Mouse (Mus musculus): ENCODE measurements around the gene Zfp787.
"Not testable (repeated sequence)": the region's sequence is repeated elsewhere in the genome, so short reads cannot be mapped to it uniquely, and the experiment has no call there.

Gene Zfp787

GRCm38 (mm10) chr7:6121128-6121527 is 34.7 kb downstream of the Zfp787 start:
- DNase-seq (ENCODE audit: low read depth, low spot score) = not testable (repeated sequence)

- not testable (repeated sequence) for DNase-seq (ENCODE audit: low read depth, low spot score)
Measured at GRCm38 (mm10) chr7:6120104-6120503, 35.7 kb downstream of the Zfp787 start.

DNA sequence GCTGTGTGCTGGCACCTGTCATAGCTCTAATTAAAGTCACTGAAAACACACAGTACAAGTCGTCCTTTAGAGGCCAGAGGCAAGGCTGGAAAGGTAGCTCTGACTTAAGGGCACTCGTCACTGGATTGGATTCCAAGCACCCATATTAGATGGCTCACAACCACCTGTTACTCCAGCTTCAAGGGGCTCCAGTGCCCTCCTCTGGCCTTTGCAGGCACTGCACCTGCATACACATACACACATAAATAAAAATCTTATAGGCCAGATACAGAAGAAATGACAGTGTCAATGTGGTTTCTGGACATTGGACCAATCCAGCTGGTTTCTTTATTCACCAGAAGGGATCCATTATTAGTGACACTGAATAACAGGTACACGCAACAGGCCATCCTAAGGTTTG is 36.3 kb downstream of the Zfp787 start:
- DNase-seq (ENCODE audit: low read depth, low spot score) = no peak
